Mouse (Mus musculus): Measurements from ENCODE around the gene Fam98c.

DNA sequence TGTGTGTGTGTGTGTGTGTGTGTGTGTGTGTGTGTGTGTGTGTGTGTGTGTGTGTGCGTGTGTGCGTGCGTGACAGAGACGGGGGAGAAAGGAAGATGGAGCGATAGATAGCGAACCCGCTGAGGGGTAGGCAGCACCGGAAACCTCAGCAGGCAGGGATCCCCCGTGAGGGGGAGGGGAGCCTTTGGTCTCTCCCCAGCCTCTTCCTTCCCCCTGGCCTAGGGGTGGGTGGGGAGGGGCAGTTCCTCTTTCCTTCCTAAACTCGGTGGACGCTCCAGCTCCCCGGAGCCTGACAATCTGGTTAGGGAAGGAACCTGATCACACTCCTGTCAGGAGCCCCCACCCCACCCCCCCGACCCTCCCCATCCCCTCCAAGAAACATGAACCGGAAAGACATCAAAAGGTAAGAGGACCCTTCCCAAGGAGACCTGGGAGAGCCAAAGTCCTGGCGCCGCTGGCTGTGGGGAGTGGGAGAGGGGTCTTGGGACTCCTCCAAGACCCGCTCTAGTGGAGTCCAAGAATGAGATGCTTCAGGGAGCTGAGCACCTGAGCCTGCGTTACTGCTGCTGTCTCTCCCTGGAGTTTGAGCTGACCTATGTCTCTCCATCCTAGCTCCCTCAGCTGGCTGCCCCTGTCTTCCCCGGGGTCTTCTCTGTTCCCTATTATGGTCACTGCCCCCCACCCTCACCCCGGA, 21.2 kb downstream of the Fam98c start, which contains the start of gene Rasgrp4:
- no peak for TF ChIP-seq USF1 (IDR thresholded peaks at IDR 0.05; ENCODE audit: low read depth)
- no peak for TF ChIP-seq POLR2AphosphoS2 (IDR thresholded peaks at IDR 0.05; ENCODE audit: insufficient read length, low read depth)
- TF ChIP-seq POLR2A (IDR thresholded peaks at IDR 0.05; ENCODE audit: insufficient read length, low read depth), result no peak
- TF ChIP-seq TCF3 (IDR thresholded peaks at IDR 0.05; ENCODE audit: insufficient read length, low read depth), result no peak
- TF ChIP-seq SRF (IDR thresholded peaks at IDR 0.05; ENCODE audit: control insufficient read depth, insufficient read length, low read depth), result no peak
- TF ChIP-seq MYOD1 (IDR thresholded peaks at IDR 0.05; ENCODE audit: control insufficient read depth in 1 of 3, insufficient read length in 2 of 3, low read depth in 2 of 3), result no peak
- TF ChIP-seq REST (IDR thresholded peaks at IDR 0.05; ENCODE audit: insufficient read depth, insufficient read length), result no peak
- TF ChIP-seq MAX (IDR thresholded peaks at IDR 0.05; ENCODE audit: low read depth), result no peak
